Mouse (Mus musculus) forebrain, embryonic 11.5 days (tissue): ENCODE results near the gene Bpifa5. TPM values are rescaled to one million over a fixed set of nuclear protein-coding genes. Genes with fewer than 3 reads are reported as not detected.

ENCODE experiments used
- ATAC-seq: fragments of 200-750 bp; cut with Nextera tagmentation; replicated peaks from 2 replicates; pipeline ENCODE4 v1.8.0; 2017; ENCODE audit warnings: moderate TSS enrichment; ENCODE audit not compliant: low FRiP score
- DNase-seq: peaks from one replicate; pipeline ENCODE4 v3.0.0-alpha.2; 2017; ENCODE audit warnings: low spot score
- H3K27ac ChIP-seq: fragments of 300-500 bp; sonication (generic); 2 replicates; pipeline ENCODE4 v1.5.1; 2014; ENCODE audit warnings: low read depth, low read length
- H3K27me3 ChIP-seq: fragments of 300-500 bp; sonication (generic); 2 replicates; pipeline ENCODE4 v1.6.1; 2014; ENCODE audit warnings: mild to moderate bottlenecking, low read length, mixed read lengths; ENCODE audit not compliant: control insufficient read depth, insufficient read depth
- H3K36me3 ChIP-seq: fragments of 300-500 bp; sonication (generic); 2 replicates; pipeline ENCODE4 v1.6.1; 2014; ENCODE audit warnings: mild to moderate bottlenecking, low read length, moderate library complexity, mixed read lengths; ENCODE audit not compliant: control insufficient read depth, insufficient read depth
- H3K4me1 ChIP-seq: fragments of 300-500 bp; sonication (generic); replicated peaks from 2 replicates; pipeline ENCODE4 v1.6.1; 2014; ENCODE audit warnings: low read length, mixed read lengths; ENCODE audit not compliant: control insufficient read depth, insufficient read depth
- H3K4me2 ChIP-seq: fragments of 300-500 bp; sonication (generic); 2 replicates; pipeline ENCODE4 v1.6.1; 2014; ENCODE audit warnings: low read depth, mild to moderate bottlenecking, low read length, moderate library complexity, mixed read lengths; ENCODE audit not compliant: severe bottlenecking
- H3K4me3 ChIP-seq: fragments of 300-500 bp; sonication (generic); 2 replicates; pipeline ENCODE4 v1.5.1; 2014; ENCODE audit warnings: low read depth, low read length
- H3K9ac ChIP-seq: fragments of 300-500 bp; sonication (generic); 2 replicates; pipeline ENCODE4 v1.6.1; 2014; ENCODE audit warnings: low read length
- H3K9me3 ChIP-seq: fragments of 300-500 bp; sonication (generic); 2 replicates; pipeline ENCODE4 v1.6.1; 2016; ENCODE audit warnings: low read length, mixed read lengths; ENCODE audit not compliant: control insufficient read depth
- WGBS: fragments of 180-500 bp; shearing (Covaris S2); extraction: QIAGEN DNeasy Blood & Tissue Kit; methylation state at CpG from one replicate; pipeline ENCODE4 v1.1.7; 2014; 5-methylcytosine and 5-hydroxymethylcytosine counted together
- polyA plus RNA-seq: library from polyadenylated mRNA; unstranded; fragments of >200 nt; fragmentation: Nextera tagmentation; extraction: Ambion mirVana; gene quantifications from 2 replicates; pipeline ENCODE4 v1.2.1, GENCODE M21; 2014

Gene Bpifa5
- polyA plus RNA-seq, 1 experiment from 2014 or later: not detected

- 19% methylated on average over 5 of the region's 5 CpGs for WGBS
- ATAC-seq: 0 out of 2 replicates have a peak, but pooled peaks have one; percentile 24
Measured at GRCm38 (mm10) chr2:154215191-154215590, 52.8 kb downstream of the Bpifa5 start.

More at GRCm38 (mm10) chr2:154215191-154215590, 52.8 kb downstream of the Bpifa5 start:
- Histone ChIP-seq H3K27ac (no peak overlapping the region), H3K4me1 (no peaks in the 10 kb centered on the region), H3K9ac (no peak overlapping the region), H3K36me3 (no peaks in the 10 kb centered on the region), H3K4me3 (no peak overlapping the region), H3K27me3 (no peaks in the 10 kb centered on the region), H3K9me3 (no peaks in the 10 kb centered on the region), H3K4me2 (no peak overlapping the region)
- peak; percentile 88 for DNase-seq

Other genes starting within 250 kb of the Bpifa5 start
- not detected in 2 replicates for gene Bpifb3, start 244.4 kb upstream of the Bpifa5 start, polyA plus RNA-seq
- gene Bpifb4, start 224.4 kb upstream of the Bpifa5 start, polyA plus RNA-seq: not detected in 2 replicates
- gene Bpifa6, start 187.7 kb upstream of the Bpifa5 start, polyA plus RNA-seq: not detected in 2 replicates
- gene Bpifa2, start 154.3 kb upstream of the Bpifa5 start, polyA plus RNA-seq: not detected in 2 replicates
- gene Bpifa3, start 32.3 kb upstream of the Bpifa5 start, polyA plus RNA-seq: not detected in 2 replicates
- gene Bpifa1, start 19.7 kb upstream of the Bpifa5 start, polyA plus RNA-seq: not detected in 2 replicates
- gene Bpifb1, start 28.2 kb downstream of the Bpifa5 start, polyA plus RNA-seq: not detected in 2 replicates
- 0.16 TPM in 1 of 2 replicates, not detected in the other for gene Bpifb5, start 61.1 kb downstream of the Bpifa5 start, polyA plus RNA-seq
- gene Bpifb9a, start 95.2 kb downstream of the Bpifa5 start, polyA plus RNA-seq: not detected in 2 replicates
- not detected in 2 replicates for gene Bpifb9b, start 144.6 kb downstream of the Bpifa5 start, polyA plus RNA-seq
- gene Cdk5rap1, start 210.4 kb downstream of the Bpifa5 start, polyA plus RNA-seq: 15.0 and 17.0 TPM in 2 replicates
- gene Snta1, start 245.5 kb downstream of the Bpifa5 start, polyA plus RNA-seq: 3.1 and 3.4 TPM in 2 replicates